Mouse (Mus musculus) kidney, postnatal 14 days (tissue): ENCODE measurements at regions not wholly inside any gene's neighbourhood (a gene's known extent, or its start where the extent isn't known, plus 50 kb on each side); places are given as distances from the start of the nearest gene placed in this dataset.
"Not testable (repeated sequence)": the region's sequence is repeated elsewhere in the genome, so short reads cannot be mapped to it uniquely, and the experiment has no call there.

Source experiments
- DNase-seq: peaks from one replicate; pipeline ENCODE4 v3.0.0; 2022; ENCODE audit warnings: mixed read lengths

GRCm38 (mm10) chr17:13590240-13590837 is 170.0 kb upstream of the Afdn start:
- DNase-seq = not testable (repeated sequence)
